Mouse (Mus musculus) hindbrain, postnatal 0 days (tissue): ENCODE data around the gene Chd2. TPM values are rescaled to one million over a fixed set of nuclear protein-coding genes. Genes with fewer than 3 reads are reported as not detected.
"Not testable (repeated sequence)": the region's sequence is repeated elsewhere in the genome, so short reads cannot be mapped to it uniquely, and the experiment has no call there.

Source experiments
- ATAC-seq: fragments of 200-750 bp; cut with Nextera tagmentation; 2 replicates; pipeline ENCODE4 v1.8.0; 2017; ENCODE audit warnings: mild to moderate bottlenecking, moderate TSS enrichment, moderate library complexity
- DNase-seq: peaks from one replicate; pipeline ENCODE4 v3.0.0-alpha.2; 2015; ENCODE audit warnings: low spot score
- H3K27ac ChIP-seq: fragments of 300-500 bp; sonication (generic); 2 replicates; pipeline ENCODE4 v1.5.1; 2014; ENCODE audit warnings: mild to moderate bottlenecking
- H3K27me3 ChIP-seq: fragments of 300-500 bp; sonication (generic); 2 replicates; pipeline ENCODE4 v1.6.1; 2014; ENCODE audit warnings: low read length, mixed read lengths; ENCODE audit not compliant: insufficient read depth
- H3K36me3 ChIP-seq: fragments of 300-500 bp; sonication (generic); 2 replicates; pipeline ENCODE4 v1.6.1; 2014; ENCODE audit warnings: low read length, mixed read lengths; ENCODE audit not compliant: insufficient read depth
- H3K4me1 ChIP-seq: fragments of 300-500 bp; sonication (generic); 2 replicates; pipeline ENCODE4 v1.6.1; 2014; ENCODE audit warnings: antibody characterized with exemption, low read length, mixed read lengths; ENCODE audit not compliant: insufficient read depth
- H3K4me2 ChIP-seq: fragments of 300-500 bp; sonication (generic); 2 replicates; pipeline ENCODE4 v1.6.1; 2014; ENCODE audit warnings: low read depth, mild to moderate bottlenecking, low read length, moderate library complexity, mixed read lengths
- H3K4me3 ChIP-seq: fragments of 300-500 bp; sonication (generic); 2 replicates; pipeline ENCODE4 v1.5.1; 2014; ENCODE audit warnings: low read length
- H3K9ac ChIP-seq: fragments of 300-500 bp; sonication (generic); replicated peaks from 2 replicates; pipeline ENCODE4 v1.6.1; 2014; ENCODE audit warnings: mild to moderate bottlenecking, low read length, moderate library complexity, mixed read lengths
- H3K9me3 ChIP-seq: fragments of 300-500 bp; sonication (generic); 2 replicates; pipeline ENCODE4 v1.6.1; 2016; ENCODE audit warnings: low read length, mixed read lengths
- CTCF ChIP-seq: IDR thresholded peaks from 2 replicates; pipeline ENCODE4 v1.5.1; 2016; ENCODE audit warnings: antibody characterized with exemption, control low read depth, low read depth
- WGBS: fragments of 180-500 bp; shearing (Covaris S2); extraction: QIAGEN DNeasy Blood & Tissue Kit; methylation state at CpG from one replicate; pipeline ENCODE4 v1.1.7; 2014; 5-methylcytosine and 5-hydroxymethylcytosine counted together
- polyA plus RNA-seq: library from polyadenylated mRNA; unstranded; fragments of >200 nt; fragmentation: Nextera tagmentation; extraction: Ambion mirVana; gene quantifications from 2 replicates; pipeline ENCODE4 v1.2.1, GENCODE M21; 2015
- total RNA-seq: library from RNA; depleted of rRNA; stranded (reverse); fragments of >200 nt; gene quantifications from 2 replicates; pipeline ENCODE4 v1.2.3, GENCODE M21; 2014

Gene Chd2
- total and polyA plus RNA-seq, 2 experiments from 2014 or later, result 33.4 to 36.1 TPM

GRCm38 (mm10) chr7:73521277-73522193, 20.1 kb downstream of the Chd2 start:
- H3K9ac ChIP-seq, result no peak overlapping the region
- H3K9me3 ChIP-seq, result no peaks in the 10 kb centered on the region
- H3K4me1 ChIP-seq, result no peaks in the 10 kb centered on the region
- WGBS, result 73% methylated on average over 11 of the region's 11 CpGs
- DNase-seq (no peak), ATAC-seq (peak; percentile 39; the same call in 1 of the 2 replicates)
- peaks cover 3% of the 10 kb centered on the region; the same call in 1 of the 2 replicates for H3K36me3 ChIP-seq
- no peak overlapping the region for H3K4me3 ChIP-seq
- H3K27ac ChIP-seq, result peak overlapping the region; percentile 62
- H3K4me2 ChIP-seq, result no peak overlapping the region
- no peak for TF ChIP-seq CTCF
- no peaks in the 10 kb centered on the region for H3K27me3 ChIP-seq

- H3K27ac ChIP-seq, result 0 out of 2 replicates have a peak overlapping the region, but pooled peaks have one; percentile 62
- DNase-seq (no peak), ATAC-seq (no peak)
- TF ChIP-seq CTCF, result no peak
- H3K4me3 ChIP-seq, result no peak overlapping the region
- no peak overlapping the region for H3K4me2 ChIP-seq
- H3K9ac ChIP-seq, result no peak overlapping the region
- peaks cover 9% of the 10 kb centered on the region; the same call in 1 of the 2 replicates for H3K36me3 ChIP-seq
- H3K9me3 ChIP-seq, result no peaks in the 10 kb centered on the region
- 85% methylated on average over 10 of the region's 10 CpGs for WGBS
- no peaks in the 10 kb centered on the region for H3K27me3 ChIP-seq
- no peaks in the 10 kb centered on the region for H3K4me1 ChIP-seq
Measured at GRCm38 (mm10) chr7:73520231-73520630, 21.4 kb downstream of the Chd2 start.

- no peak overlapping the region for H3K4me2 ChIP-seq
- H3K36me3 ChIP-seq, result peaks cover 13% of the 10 kb centered on the region; the same call in 1 of the 2 replicates
- ATAC-seq, result no peak
- no peak for DNase-seq
- H3K27ac ChIP-seq, result no peak overlapping the region
- no peak overlapping the region for H3K4me3 ChIP-seq
- H3K4me1 ChIP-seq, result no peaks in the 10 kb centered on the region
- no peak for TF ChIP-seq CTCF
- H3K9me3 ChIP-seq, result no peaks in the 10 kb centered on the region
- 84% methylated on average over 16 of the region's 16 CpGs for WGBS
- no peaks in the 10 kb centered on the region for H3K27me3 ChIP-seq
- H3K9ac ChIP-seq, result no peak overlapping the region
Measured at GRCm38 (mm10) chr7:73519060-73519796, 22.4 kb downstream of the Chd2 start.

GRCm38 (mm10) chr7:73518373-73518980, 23.2 kb downstream of the Chd2 start:
- not testable (repeated sequence) for ATAC-seq, H3K9me3 ChIP-seq, DNase-seq, H3K27ac ChIP-seq, H3K9ac ChIP-seq, H3K4me1 ChIP-seq, H3K27me3 ChIP-seq, H3K4me2 ChIP-seq, H3K4me3 ChIP-seq
- peaks cover 13% of the 10 kb centered on the region; the same call in 1 of the 2 replicates for H3K36me3 ChIP-seq
- WGBS, result 89% methylated on average over 6 of the region's 6 CpGs

GRCm38 (mm10) chr7:73517432-73518054, 24.1 kb downstream of the Chd2 start:
- ATAC-seq (no peak), DNase-seq (no peak)
- Histone ChIP-seq H3K4me3 (no peak overlapping the region), H3K9me3 (no peaks in the 10 kb centered on the region), H3K36me3 (peaks cover 13% of the 10 kb centered on the region; the same call in 1 of the 2 replicates), H3K27ac (no peak overlapping the region), H3K27me3 (no peaks in the 10 kb centered on the region), H3K9ac (no peak overlapping the region), H3K4me2 (no peak overlapping the region), H3K4me1 (no peaks in the 10 kb centered on the region)
- WGBS, result 36% methylated on average over 1 of the region's 1 CpGs
- no peak for TF ChIP-seq CTCF

- Histone ChIP-seq H3K36me3 (peaks cover 13% of the 10 kb centered on the region; the same call in 1 of the 2 replicates), H3K4me3 (no peak overlapping the region), H3K4me2 (no peak overlapping the region), H3K9ac (no peak overlapping the region), H3K4me1 (no peaks in the 10 kb centered on the region), H3K27me3 (no peaks in the 10 kb centered on the region), H3K27ac (no peak overlapping the region), H3K9me3 (no peaks in the 10 kb centered on the region)
- 54% methylated on average over 5 of the region's 5 CpGs for WGBS
- TF ChIP-seq CTCF, result no peak
- ATAC-seq (no peak), DNase-seq (no peak)
Measured at GRCm38 (mm10) chr7:73516820-73517219, 24.8 kb downstream of the Chd2 start.
